Mouse (Mus musculus) embryonic facial prominence, embryonic 12.5 days (tissue): ENCODE results near the gene Antxr1. TPM values are rescaled to one million over a fixed set of nuclear protein-coding genes. Genes with fewer than 3 reads are reported as not detected.
A peak's percentile ranks its signal among the peaks of the same experiment; 100 is the strongest.

Experiments used
- ATAC-seq: fragments of 200-750 bp; cut with Nextera tagmentation; 2 replicates; pipeline ENCODE4 v1.8.0; 2017; ENCODE audit not compliant: insufficient number of reproducible peaks, insufficient read depth, low FRiP score, low TSS enrichment
- H3K27ac ChIP-seq: fragments of 300-500 bp; sonication (generic); 2 replicates; pipeline ENCODE4 v1.5.1; 2016; ENCODE audit warnings: mild to moderate bottlenecking
- H3K27me3 ChIP-seq: fragments of 300-500 bp; sonication (generic); 2 replicates; pipeline ENCODE4 v1.6.1; 2016; ENCODE audit warnings: mild to moderate bottlenecking, moderate library complexity
- H3K36me3 ChIP-seq: fragments of 300-500 bp; sonication (generic); 2 replicates; pipeline ENCODE4 v1.6.1; 2016; ENCODE audit warnings: mild to moderate bottlenecking
- H3K4me1 ChIP-seq: fragments of 300-500 bp; sonication (generic); 2 replicates; pipeline ENCODE4 v1.6.1; 2016
- H3K4me2 ChIP-seq: fragments of 300-500 bp; sonication (generic); replicated peaks from 2 replicates; pipeline ENCODE4 v1.6.1; 2016; ENCODE audit warnings: mild to moderate bottlenecking, moderate library complexity
- H3K4me3 ChIP-seq: fragments of 300-500 bp; sonication (generic); 2 replicates; pipeline ENCODE4 v1.5.1; 2016; ENCODE audit warnings: mild to moderate bottlenecking
- H3K9ac ChIP-seq: fragments of 300-500 bp; sonication (generic); 2 replicates; pipeline ENCODE4 v1.6.1; 2016; ENCODE audit warnings: mild to moderate bottlenecking, moderate library complexity
- H3K9me3 ChIP-seq: fragments of 300-500 bp; sonication (generic); 2 replicates; pipeline ENCODE4 v1.6.1; 2016; ENCODE audit warnings: mild to moderate bottlenecking, moderate library complexity
- WGBS: fragments of 180-500 bp; shearing (Covaris S2); methylation state at CpG from one replicate; pipeline ENCODE4 v1.1.7; 2016; 5-methylcytosine and 5-hydroxymethylcytosine counted together
- polyA plus RNA-seq: library from polyadenylated mRNA; unstranded; fragments of >200 nt; fragmentation: Nextera tagmentation; extraction: Ambion mirVana; gene quantifications from 2 replicates; pipeline ENCODE4 v1.2.1, GENCODE M21; 2016

Antxr1 gene
- polyA plus RNA-seq, 1 experiment from 2014 or later, result 13.3 TPM

- Histone ChIP-seq H3K4me1 (peaks cover 9% of the 10 kb centered on the region), H3K36me3 (peaks cover 20% of the 10 kb centered on the region), H3K9ac (no peak overlapping the region), H3K9me3 (0 out of 2 replicates have a peak, but pooled peaks cover 4% of the 10 kb centered on the region), H3K4me2 (no peak overlapping the region), H3K27ac (no peak overlapping the region), H3K4me3 (no peak overlapping the region), H3K27me3 (no peaks in the 10 kb centered on the region)
- no peak for ATAC-seq
- 85% methylated on average over 6 of the region's 6 CpGs for WGBS
These were observed 48.4 kb downstream of the Antxr1 start for GRCm38 (mm10) chr6:87287251-87287650.

- no peaks in the 10 kb centered on the region for H3K27me3 ChIP-seq
- peaks cover 33% of the 10 kb centered on the region for H3K36me3 ChIP-seq
- ATAC-seq, result no peak
- 83% methylated on average over 7 of the region's 7 CpGs for WGBS
- no peaks in the 10 kb centered on the region for H3K9me3 ChIP-seq
- no peak overlapping the region for H3K4me3 ChIP-seq
- peaks cover 11% of the 10 kb centered on the region for H3K4me1 ChIP-seq
- H3K4me2 ChIP-seq, result no peak overlapping the region
- no peak overlapping the region for H3K27ac ChIP-seq
- H3K9ac ChIP-seq, result no peak overlapping the region
These were observed 50.3 kb downstream of the Antxr1 start for GRCm38 (mm10) chr6:87285365-87285749.

- Histone ChIP-seq H3K4me2 (no peak overlapping the region), H3K4me1 (peaks cover 11% of the 10 kb centered on the region), H3K4me3 (no peak overlapping the region), H3K9ac (no peak overlapping the region), H3K27me3 (no peaks in the 10 kb centered on the region), H3K27ac (no peak overlapping the region), H3K36me3 (peaks cover 34% of the 10 kb centered on the region), H3K9me3 (no peaks in the 10 kb centered on the region)
- WGBS, result 84% methylated on average over 11 of the region's 11 CpGs
- ATAC-seq, result no peak
These were observed 50.8 kb downstream of the Antxr1 start for GRCm38 (mm10) chr6:87284716-87285364.

- Histone ChIP-seq H3K4me1 (peaks cover 17% of the 10 kb centered on the region), H3K36me3 (peaks cover 34% of the 10 kb centered on the region), H3K9ac (no peak overlapping the region), H3K27me3 (no peaks in the 10 kb centered on the region), H3K4me3 (no peak overlapping the region), H3K4me2 (no peak overlapping the region), H3K27ac (peak overlapping the region; percentile 69), H3K9me3 (no peaks in the 10 kb centered on the region)
- 32% methylated on average over 8 of the region's 8 CpGs for WGBS
- ATAC-seq, result peak; percentile 49; the same call in 1 of the 2 replicates
These were observed 53.3 kb downstream of the Antxr1 start for GRCm38 (mm10) chr6:87282346-87282781.

GRCm38 (mm10) chr6:87281771-87282170 lies 53.9 kb downstream of the Antxr1 start:
- peak overlapping the region; percentile 69; the same call in 1 of the 2 replicates for H3K27ac ChIP-seq

GRCm38 (mm10) chr6:87278151-87278550 lies 57.5 kb downstream of the Antxr1 start:
- H3K27ac ChIP-seq, result no peak overlapping the region
- H3K4me3 ChIP-seq, result no peak overlapping the region
- H3K27me3 ChIP-seq, result no peaks in the 10 kb centered on the region
- H3K36me3 ChIP-seq, result peaks cover 39% of the 10 kb centered on the region
- H3K4me2 ChIP-seq, result no peak overlapping the region
- H3K4me1 ChIP-seq, result peaks cover 21% of the 10 kb centered on the region
- 74% methylated on average over 5 of the region's 5 CpGs for WGBS
- no peak overlapping the region for H3K9ac ChIP-seq
- no peak for ATAC-seq
- H3K9me3 ChIP-seq, result peaks cover 4% of the 10 kb centered on the region

More at GRCm38 (mm10) chr6:87281771-87282170, 53.9 kb downstream of the Antxr1 start:
- Histone ChIP-seq H3K36me3 (peaks cover 33% of the 10 kb centered on the region), H3K4me2 (no peak overlapping the region), H3K4me1 (peaks cover 19% of the 10 kb centered on the region), H3K9me3 (no peaks in the 10 kb centered on the region), H3K27me3 (no peaks in the 10 kb centered on the region), H3K9ac (no peak overlapping the region), H3K4me3 (no peak overlapping the region)
- 85% methylated on average over 4 of the region's 4 CpGs for WGBS
- no peak for ATAC-seq

GRCm38 (mm10) chr6:87277527-87277926 lies 58.1 kb downstream of the Antxr1 start:
- Histone ChIP-seq H3K27ac (0 out of 2 replicates have a peak overlapping the region, but pooled peaks have one; percentile 41), H3K27me3 (no peaks in the 10 kb centered on the region), H3K36me3 (peaks cover 39% of the 10 kb centered on the region), H3K4me1 (peaks cover 20% of the 10 kb centered on the region), H3K9ac (no peak overlapping the region), H3K9me3 (peaks cover 4% of the 10 kb centered on the region), H3K4me2 (no peak overlapping the region), H3K4me3 (no peak overlapping the region)
- WGBS, result 43% methylated on average over 3 of the region's 3 CpGs
- ATAC-seq, result no peak

GRCm38 (mm10) chr6:87276941-87277340 lies 58.7 kb downstream of the Antxr1 start:
- H3K4me3 ChIP-seq, result no peak overlapping the region
- H3K9me3 ChIP-seq, result peaks cover 4% of the 10 kb centered on the region
- 0 out of 2 replicates have a peak overlapping the region, but pooled peaks have one; percentile 41 for H3K27ac ChIP-seq
- H3K27me3 ChIP-seq, result no peaks in the 10 kb centered on the region
- ATAC-seq, result no peak
- no peak overlapping the region for H3K9ac ChIP-seq
- H3K4me2 ChIP-seq, result no peak overlapping the region
- H3K4me1 ChIP-seq, result peaks cover 20% of the 10 kb centered on the region
- WGBS, result 90% methylated on average over 7 of the region's 7 CpGs
- H3K36me3 ChIP-seq, result peaks cover 35% of the 10 kb centered on the region

GRCm38 (mm10) chr6:87274779-87275178 lies 60.8 kb downstream of the Antxr1 start:
- no peak overlapping the region for H3K27ac ChIP-seq
- WGBS, result 95% methylated on average over 5 of the region's 5 CpGs
- H3K36me3 ChIP-seq, result peaks cover 23% of the 10 kb centered on the region
- ATAC-seq, result no peak
- H3K9ac ChIP-seq, result no peak overlapping the region
- peaks cover 42% of the 10 kb centered on the region for H3K4me1 ChIP-seq
- no peak overlapping the region for H3K4me2 ChIP-seq
- H3K27me3 ChIP-seq, result no peaks in the 10 kb centered on the region
- H3K4me3 ChIP-seq, result no peak overlapping the region
- H3K9me3 ChIP-seq, result peaks cover 4% of the 10 kb centered on the region

GRCm38 (mm10) chr6:87273791-87274190 lies 61.8 kb downstream of the Antxr1 start:
- Histone ChIP-seq H3K36me3 (peaks cover 23% of the 10 kb centered on the region), H3K4me2 (no peak overlapping the region), H3K27me3 (no peaks in the 10 kb centered on the region), H3K4me3 (no peak overlapping the region), H3K4me1 (peaks cover 44% of the 10 kb centered on the region), H3K9ac (no peak overlapping the region), H3K9me3 (peaks cover 4% of the 10 kb centered on the region), H3K27ac (no peak overlapping the region)
- ATAC-seq, result no peak
- 82% methylated on average over 3 of the region's 3 CpGs for WGBS

- H3K9me3 ChIP-seq, result peaks cover 4% of the 10 kb centered on the region
- peaks cover 44% of the 10 kb centered on the region for H3K4me1 ChIP-seq
- H3K27me3 ChIP-seq, result no peaks in the 10 kb centered on the region
These were observed 62.5 kb downstream of the Antxr1 start for GRCm38 (mm10) chr6:87273141-87273540.

GRCm38 (mm10) chr6:87272202-87272601 lies 63.4 kb downstream of the Antxr1 start:
- peaks cover 37% of the 10 kb centered on the region for H3K4me1 ChIP-seq
- no peak overlapping the region for H3K4me2 ChIP-seq
- H3K27me3 ChIP-seq, result no peaks in the 10 kb centered on the region
- H3K9me3 ChIP-seq, result peaks cover 4% of the 10 kb centered on the region
- H3K27ac ChIP-seq, result peak overlapping the region; percentile 72
- WGBS, result 47% methylated on average over 2 of the region's 2 CpGs
- no peak overlapping the region for H3K4me3 ChIP-seq
- no peak overlapping the region for H3K9ac ChIP-seq
- peaks cover 32% of the 10 kb centered on the region for H3K36me3 ChIP-seq
- ATAC-seq, result no peak

More at GRCm38 (mm10) chr6:87273141-87273540, 62.5 kb downstream of the Antxr1 start:
- Histone ChIP-seq H3K4me2 (no peak overlapping the region), H3K27ac (peak overlapping the region; percentile 72), H3K4me3 (no peak overlapping the region), H3K9ac (no peak overlapping the region), H3K36me3 (peaks cover 27% of the 10 kb centered on the region)
- 68% methylated on average over 4 of the region's 4 CpGs for WGBS
- no peak for ATAC-seq
